Mouse (Mus musculus): Measurements from ENCODE around the gene Pex10.
"Not testable (repeated sequence)": the region's sequence is repeated elsewhere in the genome, so short reads cannot be mapped to it uniquely, and the experiment has no call there.

The Pex10 gene

GRCm38 (mm10) chr4:155063895-155064294, 2.9 kb upstream of the Pex10 start:
- DNase-seq (ENCODE audit: low read depth in 2 of 2, low spot score in 2 of 2) = no peak

GRCm38 (mm10) chr4:155064474-155064873, 2.3 kb upstream of the Pex10 start:
- no peak for DNase-seq (ENCODE audit: low read depth in 2 of 2, low spot score in 2 of 2)

GRCm38 (mm10) chr4:155065970-155066833, 614 bp upstream of the Pex10 start:
- DNase-seq (ENCODE audit: low read depth in 2 of 2, low spot score in 2 of 2) = peak; percentile 76 to 82

- no peak for DNase-seq (ENCODE audit: low read depth in 2 of 2, low spot score in 2 of 2)
These were observed 1.6 kb downstream of the Pex10 start for GRCm38 (mm10) chr4:155068357-155068972.

- no peak for DNase-seq (ENCODE audit: low read depth in 2 of 2, low spot score in 2 of 2)
These were observed 2.4 kb downstream of the Pex10 start for GRCm38 (mm10) chr4:155069191-155069590.

- DNase-seq (ENCODE audit: low read depth in 2 of 2, low spot score in 2 of 2) = no peak
These were observed 3.4 kb downstream of the Pex10 start for GRCm38 (mm10) chr4:155070199-155070598.

- no peak for DNase-seq (ENCODE audit: low read depth in 2 of 2, low spot score in 2 of 2)
These were observed 4.1 kb downstream of the Pex10 start for GRCm38 (mm10) chr4:155070921-155071320.

- DNase-seq (ENCODE audit: low read depth in 2 of 2, low spot score in 2 of 2) = no peak
These were observed 7.6 kb downstream of the Pex10 start for GRCm38 (mm10) chr4:155074418-155074817.

- no peak for DNase-seq (ENCODE audit: low read depth in 2 of 2, low spot score in 2 of 2)
These were observed 8.3 kb downstream of the Pex10 start for GRCm38 (mm10) chr4:155075137-155075536.

GRCm38 (mm10) chr4:155075813-155076212, 9.0 kb downstream of the Pex10 start:
- no peak for DNase-seq (ENCODE audit: low read depth in 2 of 2, low spot score in 2 of 2)

GRCm38 (mm10) chr4:155076677-155077076, 9.9 kb downstream of the Pex10 start:
- no peak for DNase-seq (ENCODE audit: low read depth in 2 of 2, low spot score in 2 of 2)

- not testable (repeated sequence) for DNase-seq (ENCODE audit: low read depth in 2 of 2, low spot score in 2 of 2)
These were observed 12.0 kb downstream of the Pex10 start for GRCm38 (mm10) chr4:155078808-155079207.

GRCm38 (mm10) chr4:155079666-155080065, 12.8 kb downstream of the Pex10 start:
- DNase-seq (ENCODE audit: low read depth in 2 of 2, low spot score in 2 of 2) = no peak

- DNase-seq (ENCODE audit: low read depth in 2 of 2, low spot score in 2 of 2) = no peak
These were observed 16.7 kb downstream of the Pex10 start for GRCm38 (mm10) chr4:155083553-155083952.

GRCm38 (mm10) chr4:155084351-155084750, 17.5 kb downstream of the Pex10 start:
- no peak for DNase-seq (ENCODE audit: low read depth in 2 of 2, low spot score in 2 of 2)

- peak in 1 of 2 experiments; percentile 20 for DNase-seq (ENCODE audit: low read depth in 2 of 2, low spot score in 2 of 2)
These were observed 18.6 kb downstream of the Pex10 start for GRCm38 (mm10) chr4:155085206-155086107.

GRCm38 (mm10) chr4:155086108-155087024, 19.6 kb downstream of the Pex10 start, which contains the start of the genes Rer1 and Morn1:
Rer1 (minus strand) TSS chr4:155086382.
Morn1 (plus strand) TSS chr4:155086577.
- DNase-seq (ENCODE audit: low read depth in 2 of 2, low spot score in 2 of 2) = peak; percentile 100

GRCm38 (mm10) chr4:155089241-155089640, 22.4 kb downstream of the Pex10 start:
- DNase-seq (ENCODE audit: low read depth in 2 of 2, low spot score in 2 of 2) = no peak

- no peak for DNase-seq (ENCODE audit: low read depth in 2 of 2, low spot score in 2 of 2)
These were observed 23.3 kb downstream of the Pex10 start for GRCm38 (mm10) chr4:155090147-155090546.
